Mouse (Mus musculus) spleen, postnatal 14 days (tissue): ENCODE data around the gene Nlrc5.

Source experiments
- DNase-seq, 2 experiments: peaks; one replicate each; pipeline ENCODE4 v3.0.0; 2021 to 2022; ENCODE audit warnings: low spot score in 2 of 2

Nlrc5 gene

GRCm38 (mm10) chr8:94528245-94528644 lies 94.1 kb downstream of the Nlrc5 start:
- DNase-seq: peak; percentile 26 to 31

DNA sequence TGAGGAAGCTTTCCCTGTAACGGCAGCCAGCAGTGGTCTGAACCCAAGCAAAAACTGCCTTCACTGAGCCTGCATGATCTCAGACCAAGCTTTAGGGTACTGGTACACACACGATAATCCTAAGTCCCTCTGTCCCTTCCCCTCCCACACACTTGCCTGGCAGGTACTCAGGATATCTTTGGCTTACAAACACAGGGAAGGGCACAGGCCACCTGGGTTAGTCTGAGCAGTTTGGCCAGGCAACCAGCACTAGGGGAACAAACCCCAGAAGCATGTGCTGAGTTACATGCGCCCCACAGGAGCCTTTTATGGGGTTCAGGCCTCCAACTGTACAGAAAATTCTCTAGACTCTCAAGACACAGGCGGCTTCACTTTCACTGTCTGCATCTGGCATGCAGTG lies 95.7 kb downstream of the Nlrc5 start:
- DNase-seq: no peak

- no peak for DNase-seq
These were observed 96.5 kb downstream of the Nlrc5 start for GRCm38 (mm10) chr8:94530643-94531042.

GRCm38 (mm10) chr8:94532000-94532399 lies 97.8 kb downstream of the Nlrc5 start:
- no peak for DNase-seq

DNA sequence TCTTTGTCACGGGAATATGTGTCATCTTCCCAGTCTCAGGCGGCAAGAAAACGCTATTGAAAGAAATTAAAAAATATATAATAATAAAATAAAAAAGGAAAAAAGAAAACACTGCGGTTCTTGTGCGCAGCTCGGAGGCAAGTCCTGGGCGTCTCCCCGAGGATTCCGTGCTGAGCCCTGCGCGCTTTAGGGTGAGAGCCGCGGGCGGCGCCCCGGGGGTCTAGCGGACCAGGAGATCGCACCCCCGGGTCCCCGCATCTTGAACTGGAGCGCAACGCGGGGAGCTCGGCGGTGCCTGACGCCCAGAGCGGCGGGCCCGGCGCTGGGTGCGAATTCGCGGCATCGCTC lies 98.3 kb downstream of the Nlrc5 start:
- no peak for DNase-seq

DNA sequence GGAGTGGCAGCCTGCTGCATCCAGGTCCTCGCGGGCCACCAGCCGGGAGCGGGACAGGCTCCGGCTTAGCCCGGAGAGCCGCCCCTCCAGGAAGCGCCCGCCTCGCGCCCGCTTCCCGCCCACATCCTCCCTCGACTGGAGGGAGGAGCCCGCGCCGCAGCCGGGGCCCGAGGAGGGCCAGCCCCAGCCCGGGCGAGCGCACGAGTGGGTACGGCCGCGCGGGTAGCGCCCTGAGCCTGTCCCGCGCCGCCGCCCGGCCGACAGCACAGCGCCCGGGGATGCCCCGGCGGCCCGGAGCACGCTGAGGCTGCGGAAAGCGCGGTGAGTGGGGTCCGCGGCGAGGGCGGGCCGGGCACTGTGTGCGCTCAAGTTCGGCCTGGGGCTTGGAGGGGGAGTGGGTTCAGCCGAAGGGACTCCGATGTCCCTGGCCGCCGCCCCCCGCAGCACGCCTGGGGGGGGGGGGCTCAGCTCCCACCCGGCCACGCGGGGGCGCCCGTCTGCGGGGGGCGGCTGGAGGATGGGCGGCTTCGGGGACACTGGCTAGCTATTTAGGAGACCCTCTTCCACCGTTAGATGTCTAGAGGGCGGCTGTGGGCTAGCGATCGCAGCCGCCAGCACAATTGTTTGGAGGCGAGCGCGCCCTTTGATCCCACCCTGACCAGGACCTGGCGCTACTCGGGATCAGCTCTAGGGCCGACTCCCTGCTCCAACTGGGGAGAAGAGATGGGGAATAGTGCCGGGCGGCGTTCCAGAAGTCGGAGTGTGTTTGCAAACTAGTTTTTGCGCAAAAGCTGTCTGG lies 98.9 kb downstream of the Nlrc5 start, which contains the start of gene Cpne2:
Gene Cpne2, plus strand, starts transcription at position 118 of the 799 bp plus-strand sequence.
- peak; percentile 24 to 49 for DNase-seq

- DNase-seq: no peak
These were observed 100.5 kb downstream of the Nlrc5 start for GRCm38 (mm10) chr8:94534612-94535011.

GRCm38 (mm10) chr8:94535631-94536030 lies 101.5 kb downstream of the Nlrc5 start:
- DNase-seq: no peak

DNA sequence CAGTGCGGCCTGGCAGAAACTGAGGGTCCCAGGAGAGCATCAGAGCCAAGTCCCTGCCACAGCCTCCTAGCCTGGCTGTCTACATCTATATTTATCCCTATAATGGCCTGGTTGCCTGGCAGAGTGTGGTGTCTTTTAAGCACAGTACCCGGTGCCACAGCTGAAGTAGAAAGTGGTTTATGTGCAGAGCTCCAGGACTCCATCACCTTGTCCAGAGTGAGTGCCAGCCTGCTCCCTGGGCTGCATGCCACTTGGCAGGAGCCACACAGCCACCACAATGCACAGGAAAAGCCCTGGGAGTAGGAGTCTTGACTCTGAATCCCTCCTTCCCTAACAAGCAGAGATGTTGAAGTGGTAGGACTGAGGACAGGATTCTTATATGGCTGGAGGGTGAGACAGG lies 103.3 kb downstream of the Nlrc5 start:
- no peak for DNase-seq

- DNase-seq: no peak
These were observed 105.9 kb downstream of the Nlrc5 start for GRCm38 (mm10) chr8:94540025-94540424.

DNA sequence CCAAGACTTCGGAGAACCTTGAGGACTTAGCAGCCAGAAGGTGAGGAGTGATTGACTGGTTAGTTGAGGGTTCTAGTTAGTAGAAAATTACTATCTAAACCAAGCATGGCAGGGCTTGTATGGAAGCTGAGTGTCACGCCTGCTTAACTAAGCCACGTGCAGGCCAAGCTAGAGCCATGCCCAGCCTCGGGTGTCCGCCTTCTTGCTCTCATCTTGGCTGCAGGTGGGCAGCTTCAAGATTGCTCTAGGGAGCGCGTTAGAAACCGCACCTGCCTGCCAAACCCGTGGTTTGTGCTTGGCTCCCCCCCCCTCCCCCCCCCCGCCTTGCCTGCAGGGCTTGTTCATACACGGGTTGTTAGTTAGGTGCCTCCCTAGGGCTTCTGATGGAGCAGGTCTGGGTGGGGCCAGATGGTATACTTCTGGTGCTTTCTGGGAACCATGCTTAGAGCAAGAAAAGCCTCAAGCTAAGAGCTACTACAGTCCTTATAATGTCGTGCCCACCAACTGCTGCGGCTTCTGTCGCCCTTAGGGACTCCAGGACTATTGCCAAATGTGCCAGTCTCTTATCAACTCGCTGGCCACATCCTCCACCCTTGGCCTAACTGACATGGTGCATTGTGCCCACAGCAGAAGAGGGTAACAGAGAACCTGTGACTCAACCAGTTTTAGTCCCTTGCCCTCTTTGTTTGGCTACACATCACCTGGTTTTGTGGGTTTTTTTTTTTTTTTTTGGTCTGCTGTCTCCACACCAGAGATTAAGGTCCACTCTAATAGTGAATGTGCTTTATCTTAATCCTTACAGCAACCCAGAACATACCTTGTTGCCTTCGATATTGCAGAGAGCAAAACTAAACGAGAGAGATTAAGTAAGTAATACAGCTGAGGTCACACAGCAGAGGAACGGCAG lies 107.0 kb downstream of the Nlrc5 start:
- no peak for DNase-seq

- no peak for DNase-seq
These were observed 109.8 kb downstream of the Nlrc5 start for GRCm38 (mm10) chr8:94543981-94544380.

GRCm38 (mm10) chr8:94549041-94549440 lies 114.9 kb downstream of the Nlrc5 start:
- no peak for DNase-seq

DNA sequence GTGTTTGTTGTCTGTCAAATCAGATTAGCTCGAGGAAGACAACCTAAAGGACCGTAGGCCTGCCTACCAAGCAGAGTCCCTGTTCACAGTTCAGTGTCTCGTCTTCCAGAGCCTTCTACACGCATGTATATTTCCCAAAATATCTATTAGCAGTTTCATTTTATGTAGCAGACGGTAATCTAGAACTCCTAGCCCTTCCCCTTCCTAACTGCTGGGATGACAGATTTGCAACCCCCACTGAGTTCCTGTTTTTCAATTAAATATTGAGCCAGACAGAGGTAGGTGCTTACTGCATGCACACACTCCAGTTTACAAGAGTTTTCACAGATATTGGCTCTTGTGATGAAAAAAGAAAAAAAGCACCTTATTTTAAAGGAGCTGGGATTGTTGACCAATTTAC lies 115.3 kb downstream of the Nlrc5 start:
- DNase-seq: no peak

- no peak for DNase-seq
These were observed 115.8 kb downstream of the Nlrc5 start for GRCm38 (mm10) chr8:94549998-94550397.

- peak in 1 of 2 experiments; percentile 17 for DNase-seq
These were observed 117.6 kb downstream of the Nlrc5 start for GRCm38 (mm10) chr8:94551471-94552422.

DNA sequence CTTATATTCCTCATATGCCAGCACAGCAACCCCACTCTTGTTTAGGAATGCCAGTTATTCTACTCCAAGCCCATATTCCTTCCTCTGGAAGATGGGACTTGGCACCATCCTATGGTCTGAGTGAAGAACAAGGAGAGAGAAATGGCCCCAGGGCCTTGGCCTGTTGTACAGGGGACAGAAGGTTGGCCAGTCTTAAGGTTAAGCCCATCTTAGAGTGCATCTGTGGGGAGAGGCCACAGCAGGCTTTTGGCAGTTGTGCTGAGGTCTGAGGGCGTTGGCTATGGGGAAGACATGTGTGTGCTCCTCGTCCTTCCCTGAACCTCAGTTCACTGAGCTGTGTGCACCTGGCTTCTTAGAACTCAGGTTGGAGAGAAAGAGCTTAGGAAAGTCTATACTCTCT lies 118.5 kb downstream of the Nlrc5 start:
- DNase-seq: no peak

DNA sequence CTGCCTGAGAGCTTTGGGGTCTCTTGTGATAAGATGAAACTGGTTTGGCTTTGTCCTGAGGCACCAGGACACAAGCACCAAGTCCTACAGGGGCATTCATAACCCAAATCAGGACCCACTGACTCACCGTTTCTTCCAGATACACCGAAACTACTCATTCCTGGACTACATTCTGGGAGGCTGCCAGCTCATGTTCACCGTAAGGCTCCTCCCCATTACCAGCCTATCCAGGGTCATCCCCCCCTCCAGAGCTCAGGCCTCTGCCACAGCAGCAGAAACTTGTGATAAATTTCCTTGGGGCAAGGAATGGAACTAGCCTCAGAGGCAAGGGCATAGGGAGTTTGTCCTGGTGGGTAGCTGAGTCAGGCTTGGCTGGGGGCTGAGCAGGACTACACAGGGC lies 123.1 kb downstream of the Nlrc5 start:
- no peak for DNase-seq

- DNase-seq: no peak
These were observed 127.1 kb downstream of the Nlrc5 start for GRCm38 (mm10) chr8:94561256-94561655.

DNA sequence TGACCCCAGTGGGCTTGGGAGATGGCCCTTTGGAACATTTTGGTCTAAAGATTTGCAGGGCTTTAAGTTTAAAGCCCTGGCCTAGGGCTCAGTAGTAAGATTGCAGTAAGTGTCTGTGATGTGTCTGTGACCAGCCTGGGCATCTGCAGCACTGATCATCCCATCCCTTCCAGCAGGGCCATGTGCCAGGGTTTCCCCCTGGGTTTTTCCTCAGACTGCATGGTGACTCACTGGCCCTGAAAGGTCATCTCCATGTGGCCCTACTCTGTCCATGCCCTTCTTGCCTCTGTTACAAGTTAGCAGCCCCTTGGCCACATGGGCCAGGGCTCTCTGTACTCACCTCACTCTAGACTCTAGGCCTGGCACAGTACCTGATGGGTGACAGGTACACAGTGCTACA lies 130.3 kb downstream of the Nlrc5 start:
- no peak for DNase-seq

- DNase-seq: no peak
These were observed 131.9 kb downstream of the Nlrc5 start for GRCm38 (mm10) chr8:94566033-94566432.
